Mouse (Mus musculus) CH12.LX (cell line): ENCODE results near the gene Gm10721. TPM values are rescaled to one million over a fixed set of nuclear protein-coding genes. Genes with fewer than 3 reads are reported as not detected.
"Not testable (repeated sequence)": the region's sequence is repeated elsewhere in the genome, so short reads cannot be mapped to it uniquely, and the experiment has no call there.

ENCODE experiments used
- DNase-seq: peaks from one replicate; pipeline ENCODE4 v3.0.0-alpha.2; 2013; ENCODE audit errors: extremely low read depth
- H3K27ac ChIP-seq: 2 replicates; pipeline ENCODE4 v1.5.1; 2012; ENCODE audit warnings: low read depth, mild to moderate bottlenecking, control low read depth, moderate library complexity; ENCODE audit not compliant: insufficient read depth
- H3K27me3 ChIP-seq: replicated peaks from 2 replicates; pipeline ENCODE3; 2012; ENCODE audit warnings: inconsistent platforms
- H3K36me3 ChIP-seq, 2 experiments: replicated peaks in 1 of 2; 2 replicates each; pipeline versions ENCODE3 to v1.6.1; 2012; ENCODE audit warnings: inconsistent platforms in 1 of 2, low read length in 1 of 2, mild to moderate bottlenecking in 1 of 2, mixed read lengths in 1 of 2, moderate library complexity in 1 of 2; ENCODE audit not compliant: control insufficient read depth in 1 of 2, insufficient read depth in 1 of 2
- H3K4me1 ChIP-seq, 2 experiments: 2 replicates each; pipeline ENCODE4 v1.6.1; 2012; ENCODE audit warnings: inconsistent platforms in 1 of 2, moderate library complexity in 1 of 2; ENCODE audit not compliant: insufficient read depth in 2 of 2, control insufficient read depth in 1 of 2
- H3K4me2 ChIP-seq: 2 replicates; pipeline ENCODE4 v1.6.1; 2012; ENCODE audit warnings: low read depth, mild to moderate bottlenecking, control low read depth; ENCODE audit not compliant: poor library complexity, insufficient read depth, severe bottlenecking
- H3K4me3 ChIP-seq, 3 experiments: fragments of 150-350 bp in 1 of 3; sonication (generic) in 1 of 3; replicated peaks in 1 of 3; 2 replicates each; pipeline versions ENCODE3 to v1.5.1; 2011 to 2012; ENCODE audit warnings: low read depth in 2 of 3, low read length in 2 of 3, mild to moderate bottlenecking in 2 of 3, moderate library complexity in 2 of 3, control low read depth in 1 of 3, improper control_type of control experiment in 1 of 3, inconsistent platforms in 1 of 3, mixed read lengths in 1 of 3; ENCODE audit not compliant: poor library complexity in 1 of 3
- H3K79me2 ChIP-seq: replicated peaks from 2 replicates; pipeline ENCODE4 v1.6.1; 2012; ENCODE audit warnings: mild to moderate bottlenecking, moderate library complexity; ENCODE audit not compliant: control insufficient read depth, poor library complexity, insufficient read depth, severe bottlenecking; ENCODE audit errors: extremely low read depth
- H3K9ac ChIP-seq: 2 replicates; pipeline ENCODE4 v1.6.1; 2012; ENCODE audit warnings: low read depth, mild to moderate bottlenecking, control low read depth, moderate library complexity; ENCODE audit not compliant: insufficient read depth
- H3K9me3 ChIP-seq: replicated peaks from 2 replicates; pipeline ENCODE3; 2012; ENCODE audit warnings: low read length, inconsistent platforms, mixed read lengths
- CTCF ChIP-seq, 2 experiments: IDR thresholded peaks in 1 of 2; conservative IDR thresholded peaks in 1 of 2; 2 replicates each; pipeline ENCODE4 v1.5.1; 2011 to 2012; ENCODE audit warnings: low read depth in 2 of 2, low read length in 2 of 2, improper control_type of control experiment in 1 of 2, inconsistent platforms in 1 of 2, mild to moderate bottlenecking in 1 of 2, moderate library complexity in 1 of 2
- dilution Hi-C: fragments of 300-500 bp; cut with MboI; formaldehyde crosslinking; loops from 2 replicates; pipeline ENCODE4 v1.14.3; 2020; ENCODE audit warnings: low sequenced_read_pairs; ENCODE audit not compliant: extremely low pct_unique_long_range_greater_than_20kb, extremely low pct_ligation_motif_present
- in situ Hi-C: fragments of 300-500 bp; cut with MboI; formaldehyde crosslinking; loops from 3 replicates; pipeline ENCODE4 v1.14.3; 2019; ENCODE audit warnings: low sequenced_read_pairs, low pct_ligation_motif_present, low pct_unique_long_range_greater_than_20kb, mixed read lengths
- polyA plus RNA-seq: library from polyadenylated mRNA; unstranded; fragments of >175 nt; gene quantifications from 2 replicates; pipeline ENCODE4 v1.2.1, GENCODE M21; 2012; ENCODE audit warnings: low read depth; ENCODE audit not compliant: insufficient read length
- total RNA-seq, 2 experiments: library from RNA; depleted of rRNA; stranded (reverse); fragments of 300-350 nt in 1 of 2; fragments of >200 nt in 1 of 2; gene quantifications; 2 replicates each; pipeline ENCODE4 v1.2.3; 2012 to 2014

The Gm10721 gene
- total and polyA plus RNA-seq, 3 experiments, result 0.21 TPM; not detected in 2

GRCm38 (mm10) chr9:3027200-3027599 lies 14.3 kb downstream of the Gm10721 start:
- H3K9ac ChIP-seq, H3K9me3 ChIP-seq, H3K4me3 ChIP-seq, in situ Hi-C loops, DNase-seq, H3K27ac ChIP-seq, H3K79me2 ChIP-seq, H3K36me3 ChIP-seq, H3K4me2 ChIP-seq, H3K4me1 ChIP-seq, H3K27me3 ChIP-seq, dilution Hi-C loops: not testable (repeated sequence)
- peak in 1 of 2 experiments; percentile 43; a peak in 1 of 4 replicates for TF ChIP-seq CTCF (conservative IDR thresholded peaks at IDR 0.05 in 1 of 2, IDR thresholded peaks at IDR 0.05 in 1 of 2; ENCODE audit: low read depth in 2 of 2, low read length in 2 of 2)

DNA sequence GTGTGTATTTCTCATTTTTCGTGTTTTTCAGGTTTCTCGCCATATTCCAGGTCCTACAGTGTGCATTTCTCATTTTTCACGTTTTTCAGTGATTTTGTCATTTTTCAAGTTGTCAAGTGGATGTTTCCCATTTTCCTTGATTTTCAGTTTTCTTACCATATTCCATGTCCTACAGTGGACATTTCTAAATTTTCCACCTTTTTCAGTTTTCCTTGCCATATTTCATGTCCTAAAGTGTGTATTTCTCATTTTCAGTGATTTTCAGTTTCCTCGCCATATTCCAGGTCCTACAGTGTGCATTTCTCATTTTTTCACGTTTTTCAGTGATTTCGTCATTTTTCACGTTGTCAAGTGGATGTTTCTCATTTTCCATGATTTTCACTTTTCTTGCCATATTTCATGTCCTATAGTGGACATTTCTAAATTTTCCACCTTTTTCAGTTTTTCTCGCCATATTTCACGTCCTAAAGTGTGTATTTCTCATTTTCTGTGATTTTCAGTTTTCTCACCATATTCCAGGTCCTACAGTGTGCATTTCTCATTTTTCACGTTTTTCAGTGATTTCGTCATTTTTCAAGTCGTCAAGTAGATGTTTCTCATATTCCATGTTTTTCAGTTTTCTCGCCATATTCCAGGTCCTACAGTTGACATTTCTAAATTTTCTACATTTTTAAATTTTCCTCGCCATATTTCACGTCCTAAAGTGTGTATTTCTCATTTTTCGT lies 16.5 kb downstream of the Gm10721 start:
- H3K4me2 ChIP-seq, H3K27me3 ChIP-seq, H3K4me1 ChIP-seq, H3K36me3 ChIP-seq, H3K27ac ChIP-seq, in situ Hi-C loops, H3K79me2 ChIP-seq, DNase-seq, H3K9ac ChIP-seq, dilution Hi-C loops, H3K4me3 ChIP-seq, H3K9me3 ChIP-seq: not testable (repeated sequence)
- TF ChIP-seq CTCF (conservative IDR thresholded peaks at IDR 0.05 in 1 of 2, IDR thresholded peaks at IDR 0.05 in 1 of 2; ENCODE audit: low read depth in 2 of 2, low read length in 2 of 2), result 0 out of 4 replicates have a peak, but pooled peaks of 1 of the 2 experiments have one; percentile 16

DNA sequence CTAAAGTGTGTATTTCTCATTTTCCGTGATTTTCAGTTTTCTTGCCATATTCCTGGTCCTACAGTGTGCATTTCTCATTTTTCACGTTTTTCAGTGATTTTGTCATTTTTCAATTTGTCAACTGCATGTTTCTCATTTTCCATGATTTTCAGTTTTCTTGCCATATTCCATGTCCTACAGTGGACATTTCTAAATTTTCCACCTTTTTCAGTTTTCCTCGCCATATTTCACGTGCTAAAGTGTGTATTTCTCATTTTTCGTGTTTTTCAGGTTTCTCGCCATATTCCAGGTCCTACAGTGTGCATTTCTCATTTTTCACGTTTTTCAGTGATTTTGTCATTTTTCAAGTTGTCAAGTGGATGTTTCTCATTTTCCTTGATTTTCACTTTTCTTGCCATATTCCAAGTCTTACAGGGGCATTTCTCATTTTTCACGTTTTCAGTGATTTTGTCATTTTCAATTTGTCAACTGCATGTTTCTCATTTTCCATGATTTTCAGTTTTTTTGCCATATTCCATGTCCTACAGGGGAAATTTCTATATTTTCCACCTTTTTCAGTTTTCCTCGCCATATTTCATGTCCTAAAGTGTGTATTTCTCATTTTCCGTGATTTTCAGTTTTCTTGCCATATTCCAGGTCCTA lies 17.9 kb downstream of the Gm10721 start:
- H3K36me3 ChIP-seq, H3K4me2 ChIP-seq, H3K79me2 ChIP-seq, H3K27ac ChIP-seq, H3K9ac ChIP-seq, dilution Hi-C loops, H3K27me3 ChIP-seq, in situ Hi-C loops, H3K4me3 ChIP-seq, H3K4me1 ChIP-seq, H3K9me3 ChIP-seq: not testable (repeated sequence)
- peak; percentile 94 for DNase-seq

GRCm38 (mm10) chr9:3034299-3034698 lies 21.4 kb downstream of the Gm10721 start, which contains the start of gene Gm17535:
Gene Gm17535 (plus strand): TSS chr9:3034599.
- H3K4me2 ChIP-seq, DNase-seq, H3K9ac ChIP-seq, H3K27me3 ChIP-seq, in situ Hi-C loops, H3K27ac ChIP-seq, dilution Hi-C loops, H3K79me2 ChIP-seq, H3K4me1 ChIP-seq, H3K9me3 ChIP-seq, H3K36me3 ChIP-seq, H3K4me3 ChIP-seq: not testable (repeated sequence)

DNA sequence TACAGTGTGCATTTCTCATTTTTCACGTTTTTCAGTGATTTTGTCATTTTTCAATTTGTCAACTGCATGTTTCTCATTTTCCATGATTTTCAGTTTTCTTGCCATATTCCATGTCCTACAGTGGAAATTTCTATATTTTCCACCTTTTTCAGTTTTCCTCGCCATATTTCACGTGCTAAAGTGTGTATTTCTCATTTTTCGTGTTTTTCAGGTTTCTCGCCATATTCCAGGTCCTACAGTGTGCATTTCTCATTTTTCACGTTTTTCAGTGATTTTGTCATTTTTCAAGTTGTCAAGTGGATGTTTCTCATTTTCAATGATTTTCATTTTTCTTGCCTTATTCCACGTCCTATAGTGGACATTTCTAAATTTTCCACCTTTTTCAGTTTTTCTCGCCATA lies 23.6 kb downstream of the Gm10721 start, which contains the start of gene Gm10715:
TSS of gene Gm10715 (plus strand) at position 301 of the 400 bp plus-strand sequence.
- H3K9ac ChIP-seq, H3K4me2 ChIP-seq, H3K36me3 ChIP-seq, in situ Hi-C loops, H3K27me3 ChIP-seq, H3K79me2 ChIP-seq, H3K27ac ChIP-seq, DNase-seq, H3K4me3 ChIP-seq, H3K4me1 ChIP-seq, dilution Hi-C loops, H3K9me3 ChIP-seq: not testable (repeated sequence)

DNA sequence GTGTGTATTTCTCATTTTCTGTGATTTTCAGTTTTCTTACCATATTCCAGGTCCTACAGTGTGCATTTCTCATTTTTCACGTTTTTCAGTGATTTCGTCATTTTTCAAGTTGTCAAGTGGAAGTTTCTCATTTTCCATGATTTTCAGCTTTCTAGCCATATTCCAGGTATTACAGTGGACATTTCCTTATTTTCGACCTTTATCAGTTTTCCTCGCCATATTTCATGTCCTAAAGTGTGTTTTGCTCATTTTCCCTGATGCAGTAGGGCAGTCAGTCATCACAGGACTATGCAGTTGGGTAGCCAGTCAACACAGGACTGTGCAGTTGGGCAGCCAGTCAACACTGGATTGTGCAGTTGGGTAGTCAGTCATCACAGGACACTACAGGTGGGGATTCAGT lies 25.2 kb downstream of the Gm10721 start:
- H3K4me1 ChIP-seq, H3K27me3 ChIP-seq, H3K4me3 ChIP-seq, dilution Hi-C loops, H3K9ac ChIP-seq, H3K4me2 ChIP-seq, H3K36me3 ChIP-seq, H3K27ac ChIP-seq, in situ Hi-C loops, H3K9me3 ChIP-seq, H3K79me2 ChIP-seq: not testable (repeated sequence)
- peak; percentile 16 for DNase-seq
